Mouse (Mus musculus) hindbrain, embryonic 11.5 days (tissue): ENCODE results near the gene Vmn2r13. TPM values are rescaled to one million over a fixed set of nuclear protein-coding genes. Genes with fewer than 3 reads are reported as not detected.
"Not testable (repeated sequence)": the region's sequence is repeated elsewhere in the genome, so short reads cannot be mapped to it uniquely, and the experiment has no call there.

Source experiments
- ATAC-seq: fragments of 200-750 bp; cut with Nextera tagmentation; 2 replicates; pipeline ENCODE4 v1.8.0; 2017; ENCODE audit warnings: mild to moderate bottlenecking, moderate TSS enrichment, moderate library complexity; ENCODE audit not compliant: low FRiP score
- DNase-seq: peaks from one replicate; pipeline ENCODE4 v3.0.0-alpha.2; 2015; ENCODE audit warnings: low spot score
- H3K27ac ChIP-seq: fragments of 300-500 bp; sonication (generic); 2 replicates; pipeline ENCODE4 v1.5.1; 2014; ENCODE audit warnings: mild to moderate bottlenecking, low read depth, low read length
- H3K27me3 ChIP-seq: fragments of 300-500 bp; sonication (generic); 2 replicates; pipeline ENCODE4 v1.6.1; 2014; ENCODE audit warnings: mild to moderate bottlenecking, low read length, moderate library complexity, mixed read lengths; ENCODE audit not compliant: control insufficient read depth, insufficient read depth
- H3K36me3 ChIP-seq: fragments of 300-500 bp; sonication (generic); 2 replicates; pipeline ENCODE4 v1.6.1; 2014; ENCODE audit warnings: mild to moderate bottlenecking, low read length, moderate library complexity, mixed read lengths; ENCODE audit not compliant: control insufficient read depth, insufficient read depth
- H3K4me1 ChIP-seq: fragments of 300-500 bp; sonication (generic); replicated peaks from 2 replicates; pipeline ENCODE4 v1.6.1; 2014; ENCODE audit warnings: low read length, mixed read lengths; ENCODE audit not compliant: control insufficient read depth, insufficient read depth
- H3K4me2 ChIP-seq: fragments of 300-500 bp; sonication (generic); replicated peaks from 2 replicates; pipeline ENCODE4 v1.6.1; 2014; ENCODE audit warnings: mild to moderate bottlenecking, low read depth, low read length
- H3K4me3 ChIP-seq: fragments of 300-500 bp; sonication (generic); 2 replicates; pipeline ENCODE4 v1.5.1; 2014; ENCODE audit warnings: low read depth, low read length
- H3K9ac ChIP-seq: fragments of 300-500 bp; sonication (generic); 2 replicates; pipeline ENCODE4 v1.6.1; 2014; ENCODE audit warnings: low read depth, low read length
- H3K9me3 ChIP-seq: fragments of 300-500 bp; sonication (generic); 2 replicates; pipeline ENCODE4 v1.6.1; 2016; ENCODE audit warnings: low read length; ENCODE audit not compliant: control insufficient read depth
- WGBS: fragments of 180-500 bp; shearing (Covaris S2); extraction: QIAGEN DNeasy Blood & Tissue Kit; methylation state at CpG from one replicate; pipeline ENCODE4 v1.1.7; 2014; 5-methylcytosine and 5-hydroxymethylcytosine counted together
- polyA plus RNA-seq: library from polyadenylated mRNA; unstranded; fragments of >200 nt; fragmentation: Nextera tagmentation; extraction: Ambion mirVana; gene quantifications from 2 replicates; pipeline ENCODE4 v1.2.1, GENCODE M21; 2014

The Vmn2r13 gene
- polyA plus RNA-seq = not detected in 2 replicates

- not testable (repeated sequence) for H3K9ac ChIP-seq, H3K4me3 ChIP-seq, H3K9me3 ChIP-seq, H3K36me3 ChIP-seq, DNase-seq, ATAC-seq, H3K27me3 ChIP-seq, H3K27ac ChIP-seq, H3K4me2 ChIP-seq, H3K4me1 ChIP-seq
- WGBS = 61% methylated on average over 2 of the region's 2 CpGs
These were observed at the start of gene Vmn2r13 for GRCm38 (mm10) chr5:109192099-109192498. Gene Vmn2r13 (minus strand): TSS chr5:109192199.

GRCm38 (mm10) chr5:109224608-109225007, 32.6 kb upstream of the Vmn2r13 start, which contains the start of gene Vmn2r14:
Gene Vmn2r14 (minus strand): TSS chr5:109224708.
- H3K27me3 ChIP-seq = no peaks in the 10 kb centered on the region
- H3K36me3 ChIP-seq = no peaks in the 10 kb centered on the region
- H3K4me1 ChIP-seq = no peaks in the 10 kb centered on the region
- H3K4me2 ChIP-seq = no peak within 1 kb of the TSS
- no peaks in the 10 kb centered on the region for H3K9me3 ChIP-seq
- no peak within 1 kb of the TSS for H3K27ac ChIP-seq
- DNase-seq (no peak), ATAC-seq (no peak)
- no peak within 1 kb of the TSS for H3K9ac ChIP-seq
- H3K4me3 ChIP-seq = no peak within 1 kb of the TSS
- WGBS = 71% methylated on average over 3 of the region's 3 CpGs

GRCm38 (mm10) chr5:109166851-109167250, 25.1 kb downstream of the Vmn2r13 start:
- not testable (repeated sequence) for H3K4me3 ChIP-seq, H3K36me3 ChIP-seq, DNase-seq, H3K27me3 ChIP-seq, H3K9ac ChIP-seq, H3K27ac ChIP-seq, ATAC-seq, H3K9me3 ChIP-seq, H3K4me1 ChIP-seq, H3K4me2 ChIP-seq
- 83% methylated on average over 4 of the region's 4 CpGs for WGBS

GRCm38 (mm10) chr5:109160121-109160520, 31.9 kb downstream of the Vmn2r13 start:
- H3K27ac ChIP-seq = no peak overlapping the region
- no peaks in the 10 kb centered on the region for H3K36me3 ChIP-seq
- DNase-seq (no peak), ATAC-seq (no peak)
- H3K4me3 ChIP-seq = no peak overlapping the region
- WGBS = 89% methylated on average over 5 of the region's 5 CpGs
- no peaks in the 10 kb centered on the region for H3K4me1 ChIP-seq
- H3K27me3 ChIP-seq = no peaks in the 10 kb centered on the region
- no peak overlapping the region for H3K4me2 ChIP-seq
- H3K9ac ChIP-seq = no peak overlapping the region
- no peaks in the 10 kb centered on the region for H3K9me3 ChIP-seq

- ATAC-seq, H3K36me3 ChIP-seq: not testable (repeated sequence)
- 78% methylated on average over 1 of the region's 1 CpGs for WGBS
These were observed 32.4 kb downstream of the Vmn2r13 start for GRCm38 (mm10) chr5:109159576-109159975.

GRCm38 (mm10) chr5:109158488-109159485, 33.2 kb downstream of the Vmn2r13 start:
- not testable (repeated sequence) for H3K4me2 ChIP-seq, H3K9me3 ChIP-seq
- WGBS = 82% methylated on average over 14 of the region's 14 CpGs

More at GRCm38 (mm10) chr5:109159576-109159975, 32.4 kb downstream of the Vmn2r13 start:
- H3K4me1 ChIP-seq, H3K27ac ChIP-seq, H3K9ac ChIP-seq, H3K4me3 ChIP-seq, H3K27me3 ChIP-seq, H3K9me3 ChIP-seq, DNase-seq, H3K4me2 ChIP-seq: not testable (repeated sequence)

GRCm38 (mm10) chr5:109139546-109139945, 52.5 kb downstream of the Vmn2r13 start:
- Histone ChIP-seq H3K4me1 (no peaks in the 10 kb centered on the region), H3K27ac (no peak overlapping the region), H3K27me3 (no peaks in the 10 kb centered on the region), H3K9me3 (no peaks in the 10 kb centered on the region), H3K36me3 (no peaks in the 10 kb centered on the region), H3K4me2 (no peak overlapping the region), H3K9ac (no peak overlapping the region), H3K4me3 (no peak overlapping the region)
- ATAC-seq (no peak), DNase-seq (no peak)
- WGBS = 74% methylated on average over 2 of the region's 2 CpGs

More at GRCm38 (mm10) chr5:109158488-109159485, 33.2 kb downstream of the Vmn2r13 start:
- H3K4me1 ChIP-seq, H3K4me3 ChIP-seq, H3K9ac ChIP-seq, H3K27me3 ChIP-seq, DNase-seq, H3K27ac ChIP-seq, H3K36me3 ChIP-seq, ATAC-seq: not testable (repeated sequence)

- Histone ChIP-seq H3K4me2 (no peak overlapping the region), H3K36me3 (no peaks in the 10 kb centered on the region), H3K9ac (no peak overlapping the region), H3K9me3 (no peaks in the 10 kb centered on the region), H3K27ac (no peak overlapping the region), H3K4me1 (no peaks in the 10 kb centered on the region), H3K27me3 (no peaks in the 10 kb centered on the region), H3K4me3 (no peak overlapping the region)
- no peak for DNase-seq
- ATAC-seq = no peak
- WGBS = 79% methylated on average over 2 of the region's 2 CpGs
These were observed 55.3 kb downstream of the Vmn2r13 start for GRCm38 (mm10) chr5:109136731-109137130.
